Mouse (Mus musculus): ENCODE data around the gene Cish.

The Cish gene

GRCm38 (mm10) chr9:107278126-107278525, 17.7 kb upstream of the Cish start:
- DNase-seq (ENCODE audit: low read depth), result peak; percentile 46

GRCm38 (mm10) chr9:107278527-107279377, 17.1 kb upstream of the Cish start:
- DNase-seq (ENCODE audit: low read depth), result peak; percentile 92

GRCm38 (mm10) chr9:107279378-107280321, 16.2 kb upstream of the Cish start:
- peak; percentile 59 for DNase-seq (ENCODE audit: low read depth)

GRCm38 (mm10) chr9:107280322-107281027, 15.4 kb upstream of the Cish start:
- DNase-seq (ENCODE audit: low read depth), result no peak

GRCm38 (mm10) chr9:107281241-107281987, 14.4 kb upstream of the Cish start:
- DNase-seq (ENCODE audit: low read depth), result peak; percentile 81

DNA sequence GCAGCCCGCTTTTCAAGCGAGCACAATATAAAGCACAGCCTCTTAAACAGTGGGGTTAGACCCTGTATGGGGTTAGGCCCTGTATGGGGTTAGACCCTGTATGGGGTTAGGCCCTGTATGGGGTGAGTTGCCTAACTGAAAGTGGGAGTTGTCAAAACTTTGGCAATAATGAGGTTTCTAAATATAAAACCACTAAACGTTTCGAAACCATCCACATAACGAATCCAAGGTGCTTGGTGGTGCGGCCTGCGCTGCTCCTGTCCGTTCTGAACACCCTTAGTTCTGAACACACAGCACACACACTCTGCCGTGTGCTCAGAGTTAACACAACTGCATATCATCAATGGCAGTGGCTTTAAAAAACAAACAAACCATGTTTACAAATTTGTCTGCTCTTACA, 12.9 kb upstream of the Cish start:
- DNase-seq (ENCODE audit: low read depth), result peak; percentile 81

DNA sequence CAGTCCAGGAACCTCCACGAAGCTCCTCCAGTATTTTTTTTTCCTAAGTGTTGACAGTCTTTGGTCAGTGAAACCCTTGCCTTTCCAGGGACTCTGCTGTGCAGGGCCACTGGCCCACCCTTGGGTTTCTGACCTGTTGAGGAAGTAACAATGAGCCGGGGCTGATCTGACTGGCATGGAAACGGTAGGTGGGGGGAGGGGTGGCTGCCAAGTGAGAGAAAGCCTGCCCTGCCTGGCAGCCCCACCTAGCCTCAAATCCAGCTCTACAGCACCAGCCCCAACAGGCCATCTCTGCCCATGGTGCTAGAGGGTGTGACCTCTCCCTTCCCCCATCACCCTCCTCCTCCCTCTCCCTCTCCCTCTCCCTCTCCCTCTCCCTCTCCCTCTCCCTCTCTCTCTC, 10.8 kb upstream of the Cish start:
- DNase-seq (ENCODE audit: low read depth), result no peak

- no peak for DNase-seq (ENCODE audit: low read depth)
Measured at GRCm38 (mm10) chr9:107287294-107287693, 8.5 kb upstream of the Cish start.

DNA sequence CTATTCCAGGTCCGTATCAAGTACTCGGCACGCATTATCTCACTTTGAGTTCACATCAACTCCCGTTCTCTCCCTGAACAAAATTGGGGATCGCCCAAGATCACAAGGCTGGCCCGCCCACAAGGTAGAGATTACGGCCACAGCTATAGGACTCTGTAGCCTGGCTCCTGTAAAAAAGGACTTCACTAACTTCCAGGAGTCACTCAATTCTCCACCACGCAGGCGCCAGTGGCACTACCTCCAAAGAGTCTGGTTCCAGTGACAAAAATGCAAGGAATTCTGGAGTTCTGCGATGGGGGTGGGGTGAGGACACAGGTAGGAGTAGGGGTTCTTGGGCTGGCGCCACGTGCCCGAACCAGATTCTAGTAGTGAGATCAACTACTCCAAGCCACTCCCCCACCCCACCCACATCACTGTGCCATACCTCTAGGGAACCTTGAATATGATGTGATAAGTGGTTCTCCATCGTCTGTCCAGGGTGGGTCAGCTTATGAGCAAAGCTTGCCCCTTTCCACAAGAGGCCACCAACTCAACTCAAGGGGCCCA, 7.6 kb upstream of the Cish start:
- no peak for DNase-seq (ENCODE audit: low read depth)

- DNase-seq (ENCODE audit: low read depth), result peak; percentile 58
Measured at GRCm38 (mm10) chr9:107288711-107289110, 7.1 kb upstream of the Cish start.

- peak; percentile 88 for DNase-seq (ENCODE audit: low read depth)
Measured at GRCm38 (mm10) chr9:107289211-107290076, 6.4 kb upstream of the Cish start, which contains the start of gene Mapkapk3. Mapkapk3 (minus strand) TSS chr9:107289877.

DNA sequence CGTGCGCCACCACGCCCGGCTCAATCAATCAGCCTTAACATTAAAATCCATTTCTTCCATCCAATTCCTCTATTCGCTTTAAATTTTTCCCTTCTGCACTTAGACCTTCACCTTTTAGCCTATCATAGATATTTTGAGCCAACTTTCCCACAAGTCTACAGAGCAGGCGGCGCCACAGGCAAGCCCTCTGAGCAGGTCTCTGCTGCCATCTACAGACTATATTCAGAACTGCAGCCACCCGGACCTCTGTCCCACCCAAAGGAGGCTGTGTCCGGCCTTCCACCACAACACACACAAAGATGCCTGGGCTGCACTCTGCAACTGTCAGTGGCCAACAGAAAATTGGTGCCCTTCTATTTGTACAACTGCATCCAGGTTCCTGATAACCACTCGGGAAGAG, 4.9 kb upstream of the Cish start:
- peak; percentile 82 for DNase-seq (ENCODE audit: low read depth)

GRCm38 (mm10) chr9:107294249-107294648, 1.6 kb upstream of the Cish start:
- peak; percentile 90 for DNase-seq (ENCODE audit: low read depth)

- peak; percentile 76 for DNase-seq (ENCODE audit: low read depth)
Measured at GRCm38 (mm10) chr9:107295616-107296015, 210 bp upstream of the Cish start.

DNA sequence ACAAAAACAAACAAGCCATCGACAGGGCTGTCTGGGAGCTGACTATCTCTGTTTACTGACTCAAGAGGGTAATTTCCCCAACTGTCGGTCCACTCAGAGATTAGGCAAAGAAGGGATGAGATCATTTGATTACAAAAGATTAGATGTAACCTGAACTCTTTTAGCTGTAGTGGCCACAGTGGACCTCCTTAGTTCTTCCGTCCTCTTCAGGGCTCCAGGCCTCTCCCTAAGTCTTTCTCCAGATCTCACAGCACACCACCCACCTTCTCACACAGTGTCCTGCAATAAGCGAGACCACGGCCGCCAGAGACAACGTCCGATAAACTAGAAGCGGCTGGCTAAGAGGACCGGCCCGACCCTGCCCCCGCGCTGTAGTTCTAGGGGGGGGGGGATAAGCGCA, 215 bp downstream of the Cish start:
- peak; percentile 56 for DNase-seq (ENCODE audit: low read depth)

GRCm38 (mm10) chr9:107296501-107296965, 707 bp downstream of the Cish start:
- DNase-seq (ENCODE audit: low read depth), result peak; percentile 94

GRCm38 (mm10) chr9:107297059-107297458, 1.2 kb downstream of the Cish start:
- no peak for DNase-seq (ENCODE audit: low read depth)

GRCm38 (mm10) chr9:107297658-107298057, 1.8 kb downstream of the Cish start:
- no peak for DNase-seq (ENCODE audit: low read depth)

DNA sequence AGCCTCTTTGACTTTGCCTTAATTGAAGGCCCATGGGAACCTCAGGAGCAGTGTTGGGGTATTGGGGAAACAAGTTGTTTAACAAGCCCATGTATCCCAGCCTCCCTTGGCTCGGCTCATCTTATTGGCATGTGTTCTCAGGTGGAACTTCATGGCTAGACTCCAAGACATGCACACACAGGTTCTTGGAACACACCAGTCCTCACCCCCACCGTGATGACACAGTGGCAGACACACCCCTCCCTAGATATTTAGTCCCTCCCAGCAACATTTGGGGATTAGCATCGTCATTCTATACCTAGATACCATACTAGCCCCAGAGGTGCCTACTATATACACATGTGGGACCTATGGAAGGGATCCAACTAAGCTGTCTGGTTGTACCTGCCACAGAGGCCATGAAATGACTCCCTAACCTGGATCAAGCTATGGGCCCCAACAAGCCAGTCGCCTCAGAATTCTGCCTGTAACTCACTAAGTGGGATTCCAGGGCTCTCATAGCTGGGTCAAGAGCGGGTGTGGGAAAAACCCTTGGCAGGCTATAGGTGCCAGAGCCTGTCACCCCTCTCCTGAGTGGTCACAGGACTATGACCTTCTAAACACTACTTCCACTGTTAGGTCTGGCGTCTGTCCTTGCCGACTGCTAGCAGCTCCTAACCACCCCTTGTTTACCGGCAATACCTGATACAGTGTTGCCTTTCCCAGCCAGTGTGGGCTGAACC, 2.4 kb downstream of the Cish start:
- no peak for DNase-seq (ENCODE audit: low read depth)
